Mouse (Mus musculus) hindbrain, embryonic 13.5 days (tissue): Measurements from ENCODE around the gene Inpp5e. TPM values are rescaled to one million over a fixed set of nuclear protein-coding genes. Genes with fewer than 3 reads are reported as not detected.
A peak's percentile ranks its signal among the peaks of the same experiment; 100 is the strongest.

Experiments used
- ATAC-seq: fragments of 200-750 bp; cut with Nextera tagmentation; 2 replicates; pipeline ENCODE4 v1.8.0; 2017; ENCODE audit warnings: moderate TSS enrichment; ENCODE audit not compliant: low FRiP score
- H3K27ac ChIP-seq: fragments of 300-500 bp; sonication (generic); 2 replicates; pipeline ENCODE4 v1.5.1; 2015; ENCODE audit warnings: inconsistent platforms, mild to moderate bottlenecking, moderate library complexity
- H3K27me3 ChIP-seq: fragments of 300-500 bp; sonication (generic); 2 replicates; pipeline ENCODE4 v1.6.1; 2015; ENCODE audit warnings: mild to moderate bottlenecking, inconsistent platforms
- H3K36me3 ChIP-seq: fragments of 300-500 bp; sonication (generic); 2 replicates; pipeline ENCODE4 v1.6.1; 2015; ENCODE audit warnings: mild to moderate bottlenecking, inconsistent platforms
- H3K4me1 ChIP-seq: fragments of 300-500 bp; sonication (generic); replicated peaks from 2 replicates; pipeline ENCODE4 v1.6.1; 2015; ENCODE audit warnings: inconsistent platforms
- H3K4me2 ChIP-seq: fragments of 300-500 bp; sonication (generic); 2 replicates; pipeline ENCODE4 v1.6.1; 2015; ENCODE audit warnings: inconsistent platforms, mild to moderate bottlenecking, moderate library complexity
- H3K4me3 ChIP-seq: fragments of 300-500 bp; sonication (generic); 2 replicates; pipeline ENCODE4 v1.5.1; 2015; ENCODE audit warnings: mild to moderate bottlenecking, inconsistent platforms
- H3K9ac ChIP-seq: fragments of 300-500 bp; sonication (generic); 2 replicates; pipeline ENCODE4 v1.6.1; 2015; ENCODE audit warnings: mild to moderate bottlenecking, inconsistent platforms
- H3K9me3 ChIP-seq: fragments of 300-500 bp; sonication (generic); 2 replicates; pipeline ENCODE4 v1.6.1; 2016; ENCODE audit warnings: inconsistent platforms
- WGBS: fragments of 180-500 bp; shearing (Covaris S2); methylation state at CpG from one replicate; pipeline ENCODE4 v1.1.7; 2015; 5-methylcytosine and 5-hydroxymethylcytosine counted together
- polyA plus RNA-seq: library from polyadenylated mRNA; unstranded; fragments of >200 nt; fragmentation: Nextera tagmentation; extraction: Ambion mirVana; gene quantifications from 2 replicates; pipeline ENCODE4 v1.2.1, GENCODE M21; 2015

Gene Inpp5e
- polyA plus RNA-seq, 1 experiment from 2014 or later, result 24.9 TPM

DNA sequence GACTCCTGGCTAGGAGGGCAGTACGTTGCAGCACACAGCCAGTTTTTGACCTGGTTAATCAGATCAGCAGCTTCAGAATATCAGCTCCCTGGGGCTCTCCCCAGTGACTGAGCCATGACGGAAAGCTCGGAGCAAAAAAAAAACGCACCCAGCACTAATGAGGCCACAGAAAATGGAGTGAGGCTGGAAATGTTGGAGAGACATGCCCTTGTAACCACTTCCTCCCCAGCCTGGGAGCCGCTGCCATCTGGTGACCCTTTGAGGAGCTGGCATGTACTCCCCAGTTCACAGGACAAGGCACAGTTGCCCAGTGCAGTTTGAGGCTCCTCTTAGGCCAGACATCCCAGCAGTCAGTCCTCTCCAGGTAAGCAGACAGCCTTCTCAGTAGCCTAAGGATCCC is 1.1 kb upstream of the Inpp5e start:
- ATAC-seq, result no peak
- H3K4me3 ChIP-seq, result no peak overlapping the region
- no peaks in the 10 kb centered on the region for H3K27me3 ChIP-seq
- no peak overlapping the region for H3K9ac ChIP-seq
- peaks cover 38% of the 10 kb centered on the region for H3K4me1 ChIP-seq
- H3K36me3 ChIP-seq, result peaks cover 55% of the 10 kb centered on the region
- no peaks in the 10 kb centered on the region for H3K9me3 ChIP-seq
- 66% methylated on average over 5 of the region's 5 CpGs for WGBS
- H3K4me2 ChIP-seq, result no peak overlapping the region
- H3K27ac ChIP-seq, result no peak overlapping the region

- ATAC-seq, result peak; percentile 46; the same call in 1 of the 2 replicates
- no peaks in the 10 kb centered on the region for H3K9me3 ChIP-seq
- peaks cover 45% of the 10 kb centered on the region for H3K4me1 ChIP-seq
- H3K27me3 ChIP-seq, result no peaks in the 10 kb centered on the region
- peak overlapping the region; percentile 93 for H3K4me3 ChIP-seq
- peaks cover 49% of the 10 kb centered on the region for H3K36me3 ChIP-seq
- peak overlapping the region; percentile 98; the same call in 1 of the 2 replicates for H3K4me2 ChIP-seq
- no peak overlapping the region for H3K27ac ChIP-seq
- WGBS, result 58% methylated on average over 3 of the region's 3 CpGs
- peak overlapping the region; percentile 96; the same call in 1 of the 2 replicates for H3K9ac ChIP-seq
Measured at GRCm38 (mm10) chr2:26409362-26409761, 359 bp upstream of the Inpp5e start.

GRCm38 (mm10) chr2:26403306-26403705 is 5.7 kb downstream of the Inpp5e start:
- no peak overlapping the region for H3K9ac ChIP-seq
- no peak overlapping the region for H3K27ac ChIP-seq
- no peaks in the 10 kb centered on the region for H3K27me3 ChIP-seq
- WGBS, result 81% methylated on average over 8 of the region's 8 CpGs
- H3K4me1 ChIP-seq, result peaks cover 47% of the 10 kb centered on the region
- no peak overlapping the region for H3K4me3 ChIP-seq
- ATAC-seq, result no peak
- no peaks in the 10 kb centered on the region for H3K9me3 ChIP-seq
- no peak overlapping the region for H3K4me2 ChIP-seq
- H3K36me3 ChIP-seq, result peaks cover 43% of the 10 kb centered on the region

GRCm38 (mm10) chr2:26402265-26402664 is 6.7 kb downstream of the Inpp5e start:
- peaks cover 53% of the 10 kb centered on the region for H3K36me3 ChIP-seq
- 89% methylated on average over 1 of the region's 1 CpGs for WGBS
- H3K4me2 ChIP-seq, result no peak overlapping the region

GRCm38 (mm10) chr2:26401023-26401422 is 8.0 kb downstream of the Inpp5e start:
- 93% methylated on average over 4 of the region's 4 CpGs for WGBS
- H3K4me2 ChIP-seq, result no peak overlapping the region
- ATAC-seq, result no peak
- H3K27me3 ChIP-seq, result no peaks in the 10 kb centered on the region
- no peak overlapping the region for H3K9ac ChIP-seq
- H3K4me1 ChIP-seq, result peaks cover 24% of the 10 kb centered on the region
- H3K36me3 ChIP-seq, result peaks cover 63% of the 10 kb centered on the region
- H3K27ac ChIP-seq, result no peak overlapping the region
- no peaks in the 10 kb centered on the region for H3K9me3 ChIP-seq
- no peak overlapping the region for H3K4me3 ChIP-seq

More at GRCm38 (mm10) chr2:26402265-26402664, 6.7 kb downstream of the Inpp5e start:
- H3K9ac ChIP-seq, result no peak overlapping the region
- no peak for ATAC-seq
- no peaks in the 10 kb centered on the region for H3K27me3 ChIP-seq
- H3K4me1 ChIP-seq, result peaks cover 37% of the 10 kb centered on the region
- no peak overlapping the region for H3K27ac ChIP-seq
- no peaks in the 10 kb centered on the region for H3K9me3 ChIP-seq
- no peak overlapping the region for H3K4me3 ChIP-seq

- peaks cover 70% of the 10 kb centered on the region for H3K36me3 ChIP-seq
- no peak overlapping the region for H3K4me3 ChIP-seq
- no peak overlapping the region for H3K4me2 ChIP-seq
- 83% methylated on average over 5 of the region's 5 CpGs for WGBS
- ATAC-seq, result no peak
- H3K4me1 ChIP-seq, result peaks cover 17% of the 10 kb centered on the region
- no peaks in the 10 kb centered on the region for H3K9me3 ChIP-seq
- H3K27ac ChIP-seq, result no peak overlapping the region
- H3K9ac ChIP-seq, result no peak overlapping the region
- H3K27me3 ChIP-seq, result no peaks in the 10 kb centered on the region
Measured at GRCm38 (mm10) chr2:26400296-26400695, 8.7 kb downstream of the Inpp5e start.

DNA sequence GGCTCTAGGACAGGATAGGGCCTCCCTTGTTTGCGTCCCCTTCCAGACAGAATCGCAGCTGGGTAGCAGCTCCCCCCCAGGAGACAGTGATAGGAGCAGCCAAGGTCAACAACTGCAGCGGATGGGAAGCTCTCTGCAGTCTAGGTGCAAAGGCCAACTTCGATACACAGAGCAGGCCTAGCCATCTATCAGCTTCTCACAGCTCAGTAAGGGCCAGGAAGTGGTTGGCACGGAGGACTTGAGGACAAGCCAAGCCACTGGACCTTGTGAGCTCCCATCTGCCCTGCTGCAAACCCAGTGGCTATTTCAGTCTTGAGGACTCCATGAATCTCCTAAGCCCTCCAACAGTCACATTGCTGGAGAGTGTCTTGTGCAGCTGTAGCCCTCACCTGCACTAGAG is 9.4 kb downstream of the Inpp5e start:
- Histone ChIP-seq H3K4me3 (no peak overlapping the region), H3K4me2 (no peak overlapping the region), H3K4me1 (peaks cover 10% of the 10 kb centered on the region), H3K9me3 (no peaks in the 10 kb centered on the region), H3K27ac (no peak overlapping the region), H3K9ac (no peak overlapping the region), H3K27me3 (no peaks in the 10 kb centered on the region), H3K36me3 (peaks cover 77% of the 10 kb centered on the region)
- WGBS, result 86% methylated on average over 5 of the region's 5 CpGs
- ATAC-seq, result no peak

DNA sequence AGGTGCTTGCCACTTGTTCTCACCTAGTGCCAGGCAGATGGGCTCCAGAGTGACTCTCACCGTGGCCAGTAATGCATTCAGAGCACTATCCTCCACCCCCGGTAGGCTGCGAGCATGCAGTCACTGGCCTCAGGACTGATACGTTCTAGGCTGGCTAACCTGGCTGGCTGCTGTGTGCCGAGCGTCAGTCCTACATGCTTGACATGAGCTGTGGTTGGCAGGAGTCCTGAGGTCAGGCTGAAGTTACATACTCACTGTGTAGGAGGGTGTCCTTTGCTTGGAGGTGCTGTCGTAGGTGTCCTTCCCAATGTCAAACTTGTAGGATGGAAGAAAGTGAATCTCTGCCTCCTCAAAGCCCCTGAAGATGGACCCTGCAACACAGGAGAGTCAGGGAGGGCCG is 10.0 kb downstream of the Inpp5e start:
- Histone ChIP-seq H3K4me2 (no peak overlapping the region), H3K27ac (no peak overlapping the region), H3K27me3 (no peaks in the 10 kb centered on the region), H3K9me3 (no peaks in the 10 kb centered on the region), H3K4me3 (no peak overlapping the region), H3K9ac (no peak overlapping the region), H3K36me3 (peaks cover 83% of the 10 kb centered on the region), H3K4me1 (0 out of 2 replicates have a peak, but pooled peaks cover 9% of the 10 kb centered on the region)
- WGBS, result 89% methylated on average over 8 of the region's 8 CpGs
- no peak; the same call in 1 of the 2 replicates for ATAC-seq

GRCm38 (mm10) chr2:26391617-26392016 is 17.4 kb downstream of the Inpp5e start:
- Histone ChIP-seq H3K27me3 (no peaks in the 10 kb centered on the region), H3K4me2 (no peak overlapping the region), H3K9ac (no peak overlapping the region), H3K36me3 (peaks cover 76% of the 10 kb centered on the region), H3K4me3 (no peak overlapping the region), H3K4me1 (peaks cover 28% of the 10 kb centered on the region), H3K9me3 (no peaks in the 10 kb centered on the region), H3K27ac (no peak overlapping the region)
- ATAC-seq, result no peak
- 90% methylated on average over 6 of the region's 6 CpGs for WGBS

GRCm38 (mm10) chr2:26390954-26391353 is 18.0 kb downstream of the Inpp5e start:
- WGBS, result 93% methylated on average over 3 of the region's 3 CpGs
- H3K4me2 ChIP-seq, result 0 out of 2 replicates have a peak overlapping the region, but pooled peaks have one; percentile 99

GRCm38 (mm10) chr2:26389154-26389690 is 19.8 kb downstream of the Inpp5e start, which contains the start of the genes Entr1 and Pmpca:
Entr1 (minus strand) TSS chr2:26389316.
Pmpca (plus strand) TSS chr2:26389339.
- WGBS, result under 1% methylated on average over 53 of the region's 60 CpGs
- ATAC-seq, result peak; percentile 92
- peak within 1 kb of the TSS; percentile 99 for H3K4me2 ChIP-seq

More at GRCm38 (mm10) chr2:26390954-26391353, 18.0 kb downstream of the Inpp5e start:
- no peak for ATAC-seq
- Histone ChIP-seq H3K36me3 (peaks cover 76% of the 10 kb centered on the region), H3K4me1 (peaks cover 28% of the 10 kb centered on the region), H3K4me3 (0 out of 2 replicates have a peak overlapping the region, but pooled peaks have one; percentile 3), H3K27me3 (no peaks in the 10 kb centered on the region), H3K9me3 (no peaks in the 10 kb centered on the region), H3K9ac (no peak overlapping the region), H3K27ac (no peak overlapping the region)

DNA sequence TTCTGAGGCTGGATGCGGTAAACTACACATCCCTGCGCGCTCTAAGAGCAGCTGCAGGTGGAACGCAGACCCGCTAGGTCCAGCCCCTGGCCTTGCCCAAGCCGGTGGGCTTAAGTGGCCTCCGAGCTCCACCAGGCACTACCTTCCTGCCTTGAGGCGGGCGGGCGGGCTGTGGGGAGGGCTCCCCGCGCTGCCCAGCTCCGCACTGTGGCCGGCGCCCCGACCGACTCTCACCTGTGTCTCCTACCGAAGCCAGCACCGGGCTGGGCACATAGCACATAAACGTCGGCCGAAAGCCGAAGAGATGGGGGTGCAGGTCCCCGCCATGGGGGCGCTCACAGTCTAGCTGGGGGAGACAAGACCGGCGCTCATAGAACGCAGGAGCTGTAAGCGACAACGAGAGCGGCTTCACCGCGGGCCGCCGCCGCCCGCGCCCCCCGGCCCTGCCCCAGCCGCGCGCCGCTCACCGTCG is 20.3 kb downstream of the Inpp5e start:
- Histone ChIP-seq H3K9me3 (no peaks in the 10 kb centered on the region), H3K36me3 (peaks cover 76% of the 10 kb centered on the region), H3K27ac (peak overlapping the region; percentile 86), H3K4me1 (peaks cover 28% of the 10 kb centered on the region), H3K9ac (peak overlapping the region; percentile 97), H3K4me3 (peak overlapping the region; percentile 97), H3K27me3 (no peaks in the 10 kb centered on the region), H3K4me2 (peak overlapping the region; percentile 99)
- ATAC-seq, result peak; percentile 71
- WGBS, result 0% methylated on average over 30 of the region's 45 CpGs

More at GRCm38 (mm10) chr2:26389154-26389690, 19.8 kb downstream of the Inpp5e start, which contains the start of the genes Entr1 and Pmpca:
- peak within 1 kb of the TSS; percentile 97 for H3K9ac ChIP-seq
- H3K27me3 ChIP-seq, result no peaks in the 10 kb centered on the region
- peaks cover 28% of the 10 kb centered on the region for H3K4me1 ChIP-seq
- peak within 1 kb of the TSS; percentile 86 for H3K27ac ChIP-seq
- H3K36me3 ChIP-seq, result peaks cover 76% of the 10 kb centered on the region
- H3K4me3 ChIP-seq, result peak within 1 kb of the TSS; percentile 97
- no peaks in the 10 kb centered on the region for H3K9me3 ChIP-seq

DNA sequence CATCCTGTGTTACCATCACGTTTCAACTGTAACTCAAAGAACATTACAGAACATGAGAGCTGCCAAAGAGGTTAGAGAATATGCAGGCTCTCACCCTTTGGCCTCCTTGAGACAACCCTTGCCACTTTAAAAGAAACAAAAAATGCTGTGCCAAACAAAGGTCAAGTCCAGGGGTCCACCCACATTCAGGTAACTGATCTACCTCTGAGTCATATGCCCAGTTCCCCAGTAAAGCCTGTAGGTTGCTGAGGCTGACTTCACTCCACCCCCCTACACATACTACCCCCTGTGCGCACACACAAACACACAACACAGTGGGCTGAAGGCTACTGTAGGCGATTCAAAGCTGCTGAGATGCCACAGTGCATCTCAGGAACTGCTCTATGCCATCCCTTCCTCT is 21.3 kb downstream of the Inpp5e start:
- Histone ChIP-seq H3K4me2 (peak overlapping the region; percentile 99), H3K27me3 (no peaks in the 10 kb centered on the region), H3K9me3 (no peaks in the 10 kb centered on the region), H3K27ac (no peak overlapping the region), H3K4me3 (peak overlapping the region; percentile 97), H3K9ac (peak overlapping the region; percentile 16; the same call in 1 of the 2 replicates), H3K36me3 (peaks cover 76% of the 10 kb centered on the region), H3K4me1 (peaks cover 28% of the 10 kb centered on the region)
- 93% methylated on average over 3 of the region's 3 CpGs for WGBS
- ATAC-seq, result no peak
